Mouse (Mus musculus): ENCODE data around the gene Gm11733.
"Not testable (repeated sequence)": the region's sequence is repeated elsewhere in the genome, so short reads cannot be mapped to it uniquely, and the experiment has no call there.

Gene Gm11733

DNA sequence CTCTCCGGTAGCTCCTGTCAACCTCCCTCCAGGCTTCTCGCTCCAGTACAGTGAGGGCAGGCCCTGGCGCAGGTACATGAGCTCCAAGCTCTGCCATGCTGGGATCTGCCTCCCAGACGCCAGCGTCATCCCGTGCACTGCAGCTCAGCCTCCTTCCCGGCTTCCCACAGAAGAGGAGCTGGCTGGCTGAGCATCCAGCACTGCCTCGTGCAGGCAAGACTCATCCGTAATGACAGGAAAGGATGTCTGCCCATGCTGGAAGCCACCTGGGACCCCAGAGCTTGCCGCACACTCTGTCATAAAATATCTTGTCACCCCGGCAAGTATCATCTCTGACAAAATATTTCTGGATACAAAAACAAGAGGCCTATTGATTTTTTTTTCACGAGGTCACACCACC lies at the start of gene Gm11733:
Gm11733 (plus strand) TSS at position 171 of the 400 bp plus-strand sequence.
- in situ Hi-C loops (cut with MboI; ENCODE audit: low pct_unique_long_range_greater_than_20kb in 1 of 2, low sequenced_read_pairs in 2 of 2, unreplicated experiment in 1 of 2): no loop called here

- in situ Hi-C loops (cut with MboI; ENCODE audit: low pct_unique_long_range_greater_than_20kb in 1 of 2, low sequenced_read_pairs in 2 of 2, unreplicated experiment in 1 of 2): no loop called here
These were observed 47.6 kb upstream of the Gm11733 start for GRCm38 (mm10) chr11:117436401-117437109.

- in situ Hi-C loops (cut with MboI; ENCODE audit: low pct_unique_long_range_greater_than_20kb in 1 of 2, low sequenced_read_pairs in 2 of 2, unreplicated experiment in 1 of 2): no loop called here
These were observed 47.1 kb upstream of the Gm11733 start for GRCm38 (mm10) chr11:117437110-117437490.

DNA sequence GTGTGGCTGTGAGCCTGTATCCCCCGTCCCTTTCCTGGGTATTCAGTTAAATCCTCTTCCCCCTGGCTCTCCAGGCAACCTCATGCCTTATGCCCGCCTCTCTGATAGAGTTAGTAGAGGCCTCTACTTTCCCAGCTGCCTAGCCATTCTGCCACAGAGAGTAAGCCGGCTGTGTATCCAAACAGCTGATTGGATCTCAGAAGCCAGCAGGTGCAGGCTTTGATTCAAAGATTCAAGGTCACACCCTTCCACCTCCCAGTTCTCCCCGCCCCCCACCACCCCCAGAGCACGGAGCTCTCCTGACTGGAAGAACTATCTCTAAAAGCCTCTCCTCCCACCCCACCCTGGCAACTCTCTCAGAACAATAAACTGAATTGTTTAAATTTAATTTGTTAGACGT lies 45.8 kb upstream of the Gm11733 start:
- in situ Hi-C loops (cut with MboI; ENCODE audit: low pct_unique_long_range_greater_than_20kb in 1 of 2, low sequenced_read_pairs in 2 of 2, unreplicated experiment in 1 of 2): no loop called here

DNA sequence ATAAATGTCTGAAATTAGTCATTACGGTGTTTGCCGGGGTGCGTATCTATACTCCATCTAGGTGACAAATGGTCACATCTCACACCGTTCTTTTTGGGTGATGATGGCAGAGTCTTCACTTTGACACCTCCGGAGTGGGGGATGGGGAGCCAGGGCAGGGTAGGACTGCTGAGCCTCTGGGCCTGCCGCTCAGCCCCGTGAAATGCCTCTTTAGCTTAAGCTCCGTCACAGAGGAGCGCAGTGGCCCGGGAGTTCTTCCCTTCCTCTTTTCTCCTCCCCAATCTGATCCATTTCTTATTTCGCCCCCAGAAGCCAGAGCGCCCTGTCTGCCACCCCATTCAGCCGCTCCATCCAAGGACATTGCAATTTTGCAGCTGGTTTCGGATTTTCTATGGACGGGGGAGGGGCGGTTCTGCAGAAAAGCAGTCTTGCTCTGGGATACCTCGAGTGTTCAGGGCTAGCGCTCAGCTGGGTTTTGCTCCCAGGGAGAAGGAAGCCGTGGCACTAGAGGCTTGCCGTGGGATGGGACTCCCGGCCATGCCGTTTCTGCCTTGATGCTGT lies 43.2 kb upstream of the Gm11733 start:
- in situ Hi-C loops (cut with MboI; ENCODE audit: low pct_unique_long_range_greater_than_20kb in 1 of 2, low sequenced_read_pairs in 2 of 2, unreplicated experiment in 1 of 2): no loop called here

- in situ Hi-C loops (cut with MboI; ENCODE audit: low pct_unique_long_range_greater_than_20kb in 1 of 2, low sequenced_read_pairs in 2 of 2, unreplicated experiment in 1 of 2): no loop called here
These were observed 40.1 kb upstream of the Gm11733 start for GRCm38 (mm10) chr11:117444090-117444489.

- in situ Hi-C loops (cut with MboI; ENCODE audit: low pct_unique_long_range_greater_than_20kb in 1 of 2, low sequenced_read_pairs in 2 of 2, unreplicated experiment in 1 of 2): no loop called here
These were observed 38.5 kb upstream of the Gm11733 start for GRCm38 (mm10) chr11:117445707-117446106.

- in situ Hi-C loops (cut with MboI; ENCODE audit: low pct_unique_long_range_greater_than_20kb in 1 of 2, low sequenced_read_pairs in 2 of 2, unreplicated experiment in 1 of 2): no loop called here
These were observed 30.1 kb upstream of the Gm11733 start for GRCm38 (mm10) chr11:117454086-117454485.

- in situ Hi-C loops (cut with MboI; ENCODE audit: low pct_unique_long_range_greater_than_20kb in 1 of 2, low sequenced_read_pairs in 2 of 2, unreplicated experiment in 1 of 2): no loop called here
These were observed 25.0 kb upstream of the Gm11733 start for GRCm38 (mm10) chr11:117459148-117459547.

DNA sequence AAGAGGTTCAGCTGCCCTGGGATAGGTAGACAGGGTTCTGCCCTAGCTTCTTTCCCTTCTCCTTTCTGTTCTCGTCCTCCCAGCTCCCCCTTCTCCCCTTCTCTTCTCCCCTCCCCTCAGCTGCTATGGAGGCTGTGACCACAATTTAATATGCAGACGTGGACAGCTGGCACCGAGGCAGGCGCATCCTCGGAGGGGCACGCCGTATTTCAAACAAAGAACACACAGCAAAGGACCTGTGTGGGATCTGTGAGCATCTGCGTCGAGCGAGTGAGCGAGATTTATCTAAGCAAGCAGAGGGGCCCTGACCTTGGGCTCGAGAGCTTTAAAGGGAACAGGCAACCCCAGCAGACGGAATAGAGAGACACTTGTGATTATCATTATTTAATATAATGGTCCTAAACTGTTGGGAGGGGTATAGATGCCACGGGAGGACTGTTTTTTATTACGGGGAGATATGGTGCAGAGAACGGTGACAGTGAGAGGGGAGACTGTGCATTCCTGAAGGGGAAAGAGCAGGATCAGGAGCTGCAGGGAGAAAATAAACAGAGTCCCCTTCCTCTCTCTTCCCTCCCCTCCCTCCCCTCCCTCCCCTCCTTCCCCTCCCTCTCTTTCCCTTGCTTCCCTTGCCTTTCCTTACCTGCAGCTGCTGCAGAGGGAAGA lies 21.8 kb upstream of the Gm11733 start:
- in situ Hi-C loops (cut with MboI; ENCODE audit: low pct_unique_long_range_greater_than_20kb in 1 of 2, low sequenced_read_pairs in 2 of 2, unreplicated experiment in 1 of 2): no loop called here

DNA sequence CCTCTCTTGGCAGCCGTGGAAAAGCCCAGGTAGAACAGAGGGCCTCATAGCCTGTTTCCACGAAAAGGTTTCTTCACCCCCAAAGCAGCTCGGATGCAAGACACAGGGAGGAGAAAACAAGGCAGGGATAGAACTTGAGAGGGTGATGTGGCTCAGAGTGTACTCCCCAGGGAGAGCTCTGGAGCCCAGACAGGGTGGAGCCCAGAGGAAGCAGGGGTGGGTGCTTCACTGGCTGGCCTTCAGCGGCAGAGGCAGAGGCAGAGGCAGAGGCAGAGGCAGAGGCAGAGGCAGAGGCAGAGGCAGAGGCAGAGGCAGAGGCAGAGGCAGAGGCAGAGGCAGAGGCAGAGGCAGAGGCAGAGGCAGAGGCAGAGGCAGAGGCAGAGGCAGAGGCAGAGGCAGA lies 20.8 kb upstream of the Gm11733 start:
- in situ Hi-C loops (cut with MboI; ENCODE audit: low pct_unique_long_range_greater_than_20kb in 1 of 2, low sequenced_read_pairs in 2 of 2, unreplicated experiment in 1 of 2): not testable (repeated sequence)

DNA sequence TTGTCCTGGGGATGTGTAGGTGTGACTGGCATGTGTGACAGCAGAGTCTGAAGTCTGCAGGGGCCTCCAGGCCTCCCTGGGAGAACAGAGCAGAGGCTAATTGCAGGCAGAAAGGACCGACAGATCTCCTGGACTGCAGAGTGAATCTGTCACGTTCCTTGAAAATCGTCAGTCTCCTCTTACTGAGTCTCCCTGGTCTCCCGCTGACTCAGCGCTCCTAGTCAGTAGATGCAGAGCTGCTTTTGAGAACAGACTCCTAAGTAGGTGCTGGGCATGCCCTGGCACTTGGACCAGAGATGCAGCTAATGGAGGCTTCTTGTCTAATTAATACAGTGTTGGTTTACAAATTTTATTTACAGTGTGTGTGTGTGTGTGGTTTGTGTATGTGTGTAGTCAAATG lies 17.9 kb upstream of the Gm11733 start:
- in situ Hi-C loops (cut with MboI; ENCODE audit: low pct_unique_long_range_greater_than_20kb in 1 of 2, low sequenced_read_pairs in 2 of 2, unreplicated experiment in 1 of 2): loop anchor here in 1 of 2 experiments (5.0 kb wide), 1 partner anchor 39 kb away; no protein-coding TSS in a partner anchor

DNA sequence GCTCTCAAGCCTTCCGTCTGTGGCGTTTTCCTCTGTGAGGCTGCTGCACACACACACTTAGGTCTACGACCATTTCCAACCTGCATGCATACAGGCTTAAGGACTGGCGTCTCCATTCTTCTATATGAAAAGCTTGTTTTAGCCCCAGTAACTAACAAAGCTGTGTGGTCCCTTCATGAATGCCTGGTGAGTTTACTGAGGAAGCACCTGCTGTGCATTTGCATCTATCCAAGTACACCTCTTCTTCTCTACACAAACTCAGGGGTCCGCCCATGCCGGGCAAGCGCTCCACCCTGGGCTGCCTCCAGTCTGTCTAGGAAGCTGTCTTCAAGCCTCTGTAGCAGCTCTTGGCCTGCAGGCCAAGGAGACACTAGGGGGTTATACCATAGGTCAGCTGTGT lies 17.3 kb upstream of the Gm11733 start:
- in situ Hi-C loops (cut with MboI; ENCODE audit: low pct_unique_long_range_greater_than_20kb in 1 of 2, low sequenced_read_pairs in 2 of 2, unreplicated experiment in 1 of 2): loop anchor here in 1 of 2 experiments (5.0 kb wide), 1 partner anchor 40 kb away; no protein-coding TSS in a partner anchor

DNA sequence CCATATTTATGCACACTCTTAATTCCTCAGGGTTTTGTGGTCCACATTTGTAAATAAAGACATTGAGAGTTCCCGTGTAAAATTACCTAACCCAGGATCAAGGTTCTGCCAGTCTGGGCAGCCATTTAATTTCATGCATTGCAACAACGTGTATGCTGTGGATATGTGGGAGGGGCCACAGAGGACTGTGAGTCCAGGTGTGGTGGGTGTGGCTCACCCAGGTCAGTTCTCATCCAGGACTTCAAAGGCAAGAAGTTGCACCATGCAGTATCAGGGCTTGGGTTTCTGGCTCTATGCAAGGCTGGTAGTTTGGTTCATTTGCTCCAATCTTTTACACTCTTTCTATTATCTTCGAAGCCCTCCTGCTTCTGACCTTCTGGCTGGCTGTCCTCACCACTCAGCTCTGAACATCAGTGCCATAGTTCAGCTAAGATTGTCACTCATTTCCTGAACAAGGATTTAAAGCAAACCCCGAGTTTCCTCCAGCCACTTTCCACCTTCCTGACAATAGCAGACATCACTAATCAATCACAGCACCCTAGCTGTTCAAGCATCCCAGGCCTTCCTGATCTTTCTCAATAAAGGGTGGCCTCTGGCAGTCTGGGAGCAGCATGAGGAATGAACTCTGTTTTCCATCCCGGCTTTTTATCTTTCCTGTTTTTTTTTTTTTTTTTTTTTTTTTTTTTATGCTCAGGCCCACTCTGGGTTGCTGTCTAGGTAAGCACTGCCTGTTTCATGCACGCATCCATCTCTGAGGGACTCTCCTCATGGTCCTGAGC lies 15.4 kb upstream of the Gm11733 start:
- in situ Hi-C loops (cut with MboI; ENCODE audit: low pct_unique_long_range_greater_than_20kb in 1 of 2, low sequenced_read_pairs in 2 of 2, unreplicated experiment in 1 of 2): loop anchor here in 1 of 2 experiments (5.0 kb wide), 1 partner anchor 41 kb away; no protein-coding TSS in a partner anchor

- in situ Hi-C loops (cut with MboI; ENCODE audit: low pct_unique_long_range_greater_than_20kb in 1 of 2, low sequenced_read_pairs in 2 of 2, unreplicated experiment in 1 of 2): loop anchor here in 1 of 2 experiments (5.0 kb wide), 1 partner anchor 42 kb away; no protein-coding TSS in a partner anchor
These were observed 14.4 kb upstream of the Gm11733 start for GRCm38 (mm10) chr11:117469724-117470123.

GRCm38 (mm10) chr11:117470586-117471195 lies 13.5 kb upstream of the Gm11733 start:
- in situ Hi-C loops (cut with MboI; ENCODE audit: low pct_unique_long_range_greater_than_20kb in 1 of 2, low sequenced_read_pairs in 2 of 2, unreplicated experiment in 1 of 2): no loop called here

DNA sequence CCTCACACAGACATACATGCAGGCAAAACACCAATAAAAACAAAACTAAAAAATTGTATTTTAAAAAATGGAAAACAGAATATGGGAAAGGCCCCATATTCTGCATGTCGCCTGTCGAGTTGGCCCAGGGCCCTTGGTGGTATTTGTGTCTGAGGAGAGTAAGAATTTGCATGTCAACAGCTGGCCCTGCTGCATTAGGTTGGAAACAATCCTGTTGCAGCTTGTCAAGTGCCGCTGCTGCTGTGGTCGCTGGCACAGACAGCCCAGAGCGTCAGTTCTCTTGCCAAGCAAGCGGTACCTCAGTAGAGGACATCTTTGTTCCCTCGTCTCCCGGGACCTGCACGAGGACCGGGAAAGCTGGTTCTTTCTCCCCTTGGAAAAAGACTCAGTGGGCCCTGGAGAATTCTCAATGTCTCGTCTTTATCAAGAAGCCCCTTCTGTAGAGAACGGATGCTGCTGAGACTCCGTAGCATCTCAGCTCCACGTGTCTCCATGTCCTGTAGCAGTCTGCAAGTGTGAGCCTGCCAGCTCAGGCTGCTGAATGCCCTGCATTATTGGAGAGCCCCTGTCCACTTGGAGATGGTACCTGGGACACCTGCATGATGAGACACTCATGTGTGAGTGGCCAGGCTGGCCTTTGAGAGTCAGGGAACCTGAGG lies 12.4 kb upstream of the Gm11733 start:
- in situ Hi-C loops (cut with MboI; ENCODE audit: low pct_unique_long_range_greater_than_20kb in 1 of 2, low sequenced_read_pairs in 2 of 2, unreplicated experiment in 1 of 2): no loop called here

GRCm38 (mm10) chr11:117472885-117473284 lies 11.3 kb upstream of the Gm11733 start:
- in situ Hi-C loops (cut with MboI; ENCODE audit: low pct_unique_long_range_greater_than_20kb in 1 of 2, low sequenced_read_pairs in 2 of 2, unreplicated experiment in 1 of 2): no loop called here
